ENCODE assay signal across 17 mouse cellular contexts in the genomic region with DNA sequence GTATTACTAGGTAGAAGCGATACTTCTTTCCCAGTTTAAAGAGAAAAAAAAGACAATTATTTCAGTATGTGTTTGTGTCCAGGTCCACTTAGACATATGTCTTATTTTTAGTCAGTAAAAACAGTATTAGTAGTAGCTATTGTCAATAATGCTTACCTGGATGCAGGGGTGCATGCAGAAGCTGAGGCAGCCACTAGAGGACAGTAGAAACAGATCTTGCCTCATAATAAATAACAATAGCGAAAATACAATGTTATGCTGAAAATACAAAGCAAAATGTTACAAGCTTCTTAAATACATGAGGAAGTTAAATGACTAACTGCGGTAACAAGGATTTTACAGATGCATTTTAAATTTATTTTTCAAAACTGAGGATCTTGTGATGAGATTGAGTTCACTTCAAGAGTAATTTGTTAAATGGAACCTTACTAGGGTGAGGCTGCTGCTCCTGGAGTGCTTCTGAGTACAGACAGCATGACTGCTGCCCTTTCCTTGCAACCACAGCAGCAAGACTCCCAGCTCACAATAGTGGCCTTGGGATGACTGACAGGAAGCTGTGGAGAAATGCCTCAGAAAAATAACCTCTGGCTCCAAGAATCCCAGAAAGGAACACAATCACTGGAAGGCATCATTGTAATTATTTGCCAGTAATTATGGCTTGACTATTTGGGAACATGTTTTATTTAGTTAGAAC.
DNase-seq lines count a peak whose midpoint lies in the region; ATAC-seq and TF ChIP-seq lines count a peak whose summit lies in the region.
"Had no signal": no experiment of that assay in that cellular context is flagged by ENCODE, and none has a peak within 500 bp of the region (broad histone marks: within the 10 kb centered on the region; RNA-seq: fewer than 3 reads in every experiment).

No protein-coding gene starts in this region.

- 62% methylated on average over 3 of the region's 3 CpGs for WGBS in hindbrain, embryonic 11.5 days
- 71% methylated on average over 3 of the region's 3 CpGs for WGBS in hindbrain, embryonic 13.5 days
- WGBS in lung, embryonic 14.5 days, result 72% methylated on average over 3 of the region's 3 CpGs

- H3K27ac ChIP-seq in hindbrain, embryonic 11.5 days (ENCODE audit: low read depth, low read length), result no peak overlapping the region
- no peak overlapping the region for H3K27ac ChIP-seq in hindbrain, embryonic 13.5 days
- H3K27ac ChIP-seq in lung, embryonic 14.5 days (ENCODE audit: low read depth), result no peak overlapping the region
- H3K27ac ChIP-seq: embryonic facial prominence, embryonic 12.5 days; forebrain, embryonic 10.5 days; limb, embryonic 15.5 days had no signal

- peak; percentile 40; the same call in 1 of the 2 replicates for TF ChIP-seq CTCF in lung, embryonic 14.5 days (IDR thresholded peaks at IDR 0.05; ENCODE audit: low read depth)
- TF ChIP-seq CTCF in brain, embryonic 14.5 days (IDR thresholded peaks at IDR 0.05; ENCODE audit: borderline replicate concordance, extremely low read depth, insufficient read depth, insufficient read length), result peak; percentile 53; the same call in 1 of the 2 replicates

- no peaks in the 10 kb centered on the region for H3K4me1 ChIP-seq in hindbrain, embryonic 11.5 days (replicated peaks; ENCODE audit: control insufficient read depth, insufficient read depth, low read length)
- H3K4me1 ChIP-seq in hindbrain, embryonic 13.5 days (replicated peaks), result no peaks in the 10 kb centered on the region
- H3K4me1 ChIP-seq in lung, embryonic 14.5 days (ENCODE audit: insufficient read depth), result no peaks in the 10 kb centered on the region
- H3K4me1 ChIP-seq: embryonic facial prominence, embryonic 12.5 days; forebrain, embryonic 10.5 days; heart, embryonic 12.5 days; limb, embryonic 15.5 days had no signal

- peak; percentile 58 to 73 for DNase-seq in adrenal gland, adult (ENCODE audit: inconsistent age in 2 of 2, low spot score in 1 of 2)
- no peak for DNase-seq in adrenal gland, adult 18-20 months (ENCODE audit: low spot score in 2 of 2)
- peak; percentile 5 for DNase-seq in hindbrain, embryonic 11.5 days (ENCODE audit: low spot score)
- no peak for DNase-seq in lung, embryonic 14.5 days
- DNase-seq in lung, postnatal 10 days, result no peak
- peak; percentile 55 for DNase-seq in brain, embryonic 14.5 days (ENCODE audit: low read depth)
- no peak for DNase-seq in spleen, postnatal 36 days (ENCODE audit: low spot score in 2 of 2)
- DNase-seq: cerebellum, adult 11 months; kidney, postnatal 14 days; thymus, adult 18-20 months had no signal

- H3K27me3 ChIP-seq in hindbrain, embryonic 11.5 days (ENCODE audit: control insufficient read depth, insufficient read depth, low read length), result no peaks in the 10 kb centered on the region
- no peaks in the 10 kb centered on the region for H3K27me3 ChIP-seq in hindbrain, embryonic 13.5 days
- no peaks in the 10 kb centered on the region for H3K27me3 ChIP-seq in lung, embryonic 14.5 days (ENCODE audit: insufficient read depth, low read length)
- H3K27me3 ChIP-seq: embryonic facial prominence, embryonic 12.5 days; heart, embryonic 12.5 days; limb, embryonic 15.5 days had no signal

- no peaks in the 10 kb centered on the region for H3K36me3 ChIP-seq in hindbrain, embryonic 11.5 days (ENCODE audit: control insufficient read depth, insufficient read depth, low read length)
- H3K36me3 ChIP-seq in hindbrain, embryonic 13.5 days, result no peaks in the 10 kb centered on the region
- H3K36me3 ChIP-seq in lung, embryonic 14.5 days (ENCODE audit: insufficient read depth), result no peaks in the 10 kb centered on the region
- H3K36me3 ChIP-seq: embryonic facial prominence, embryonic 12.5 days; forebrain, embryonic 10.5 days; G1E; heart, embryonic 12.5 days; limb, embryonic 15.5 days had no signal

- no peak overlapping the region for H3K4me2 ChIP-seq in hindbrain, embryonic 11.5 days (replicated peaks; ENCODE audit: low read depth, low read length)
- H3K4me2 ChIP-seq in hindbrain, embryonic 13.5 days, result no peak overlapping the region
- H3K4me2 ChIP-seq in lung, embryonic 14.5 days, result no peak overlapping the region
- H3K4me2 ChIP-seq: embryonic facial prominence, embryonic 12.5 days; heart, embryonic 12.5 days; limb, embryonic 15.5 days had no signal

- ATAC-seq in hindbrain, embryonic 11.5 days (ENCODE audit: low FRiP score), result no peak
- no peak for ATAC-seq in hindbrain, embryonic 13.5 days (ENCODE audit: low FRiP score)
- ATAC-seq in lung, embryonic 14.5 days (ENCODE audit: insufficient read depth), result no peak
- ATAC-seq: hindbrain, embryonic 16.5 days had no signal

- no peak overlapping the region for H3K9ac ChIP-seq in hindbrain, embryonic 11.5 days (ENCODE audit: low read depth, low read length)
- no peak overlapping the region for H3K9ac ChIP-seq in hindbrain, embryonic 13.5 days
- no peak overlapping the region for H3K9ac ChIP-seq in lung, embryonic 14.5 days
- H3K9ac ChIP-seq: embryonic facial prominence, embryonic 12.5 days; heart, embryonic 12.5 days; limb, embryonic 15.5 days had no signal

- H3K9me3 ChIP-seq in hindbrain, embryonic 11.5 days (ENCODE audit: control insufficient read depth, low read length), result no peaks in the 10 kb centered on the region
- no peaks in the 10 kb centered on the region for H3K9me3 ChIP-seq in hindbrain, embryonic 13.5 days
- H3K9me3 ChIP-seq in lung, embryonic 14.5 days (ENCODE audit: low read depth, low read length), result no peaks in the 10 kb centered on the region
- H3K9me3 ChIP-seq: embryonic facial prominence, embryonic 12.5 days; forebrain, embryonic 10.5 days; heart, embryonic 12.5 days; limb, embryonic 15.5 days had no signal

- TF ChIP-seq POLR2A in brain, embryonic 14.5 days (IDR thresholded peaks at IDR 0.05; ENCODE audit: borderline replicate concordance, extremely low read depth, insufficient read depth, insufficient read length, poor library complexity, severe bottlenecking), result no peak

- H3K4me3 ChIP-seq in hindbrain, embryonic 11.5 days (ENCODE audit: low read depth, low read length), result no peak overlapping the region
- no peak overlapping the region for H3K4me3 ChIP-seq in hindbrain, embryonic 13.5 days
- H3K4me3 ChIP-seq in lung, embryonic 14.5 days (ENCODE audit: low read depth, low read length), result no peak overlapping the region
- H3K4me3 ChIP-seq: embryonic facial prominence, embryonic 12.5 days; forebrain, embryonic 10.5 days; heart, embryonic 12.5 days; limb, embryonic 15.5 days had no signal

Comparison
In these comparisons a context has a peak if more than half of its experiments do, and no peak if none do; other contexts are left out.
1. DNase-seq: peak in adrenal gland, adult (2 of 2), hindbrain, embryonic 11.5 days (single experiment) and brain, embryonic 14.5 days (single experiment); none in adrenal gland, adult 18-20 months (0 of 2), lung, embryonic 14.5 days (single experiment), lung, postnatal 10 days (single experiment) and spleen, postnatal 36 days (0 of 2).